Mouse (Mus musculus): ENCODE results near the gene Cyp4f18. TPM values are rescaled to one million over a fixed set of nuclear protein-coding genes. Genes with fewer than 3 reads are reported as not detected.
"Not testable (repeated sequence)": the region's sequence is repeated elsewhere in the genome, so short reads cannot be mapped to it uniquely, and the experiment has no call there.

Gene Cyp4f18
- total RNA-seq (2021) (10 to 100 TPM in 1 of 2 experiments, 1 to 10 TPM in 1; 8.1 to 15.7 TPM), polyA plus RNA-seq (2012; rRNA removed) (10.8 and 19.0 TPM in 2 replicates)
- long read RNA-seq, transcript Cyp4f18-201 (13 exons, 1,702 nt), result major isoform, 8 of 9 reads
- long read RNA-seq, partial matches to known transcripts, result 0 of 9 reads
- long read RNA-seq, other reads (novel, unspliced or antisense), result 1 of 9 reads

DNA sequence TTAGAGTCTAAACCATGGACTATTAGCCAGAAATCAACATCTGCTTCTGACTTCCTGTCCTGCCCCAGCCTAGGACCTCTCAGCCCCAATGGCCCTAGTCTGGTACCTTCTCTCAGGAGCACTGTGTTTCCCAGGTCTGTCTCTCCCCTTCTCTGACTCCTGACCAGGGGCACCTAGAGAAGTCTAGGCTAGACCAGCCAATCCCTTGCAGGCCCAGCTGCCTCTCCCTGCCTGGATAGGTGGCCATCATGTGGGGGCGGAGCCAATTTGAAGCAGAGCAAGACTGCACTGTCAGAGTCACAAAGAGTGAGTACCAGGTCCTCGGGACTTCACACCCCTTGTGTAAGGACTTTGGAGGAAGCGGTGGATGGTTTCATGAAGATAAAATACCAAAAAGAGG, at the start of gene Cyp4f18:
Cyp4f18 (minus strand) TSS at position 154 of the 400 bp plus-strand sequence.
- peak; percentile 31 for DNase-seq

DNA sequence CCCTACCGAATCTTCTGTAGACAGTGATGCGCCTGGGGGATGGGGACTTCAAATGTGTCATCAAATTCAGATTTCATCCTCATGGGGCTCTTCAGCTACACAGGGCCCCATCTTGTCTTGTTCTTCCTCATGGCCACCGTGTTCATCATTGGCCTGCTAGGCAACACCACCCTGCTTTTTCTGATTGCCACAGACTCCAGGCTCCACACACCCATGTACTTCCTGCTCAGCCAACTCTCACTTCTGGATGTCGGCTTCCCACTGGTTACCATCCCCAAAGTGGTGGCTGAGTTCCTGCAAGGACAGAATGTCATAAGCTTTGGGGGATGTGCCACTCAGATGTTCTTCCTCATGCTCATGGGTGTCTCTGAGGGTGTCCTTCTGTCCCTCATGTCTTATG, 48.2 kb upstream of the Cyp4f18 start:
- DNase-seq, result not testable (repeated sequence)

DNA sequence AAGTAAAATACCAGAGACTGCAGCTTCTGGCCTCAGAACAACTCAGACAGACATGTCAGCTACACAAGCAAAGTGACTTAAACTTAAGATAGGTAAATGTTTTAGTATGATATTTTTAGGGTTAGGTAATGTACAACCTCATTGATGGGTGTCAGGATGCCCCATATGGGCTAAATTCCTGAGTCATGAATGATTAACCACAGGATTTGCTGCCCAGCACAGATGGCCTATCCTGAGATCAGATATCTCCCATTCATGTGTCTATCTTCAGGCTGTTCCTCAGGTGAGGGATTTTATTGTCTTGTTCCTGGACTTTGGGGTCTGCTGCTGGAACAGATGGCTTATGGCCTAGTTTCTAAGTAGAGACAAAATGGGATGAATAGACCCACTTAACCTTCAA, 45.2 kb upstream of the Cyp4f18 start:
- not testable (repeated sequence) for DNase-seq

DNA sequence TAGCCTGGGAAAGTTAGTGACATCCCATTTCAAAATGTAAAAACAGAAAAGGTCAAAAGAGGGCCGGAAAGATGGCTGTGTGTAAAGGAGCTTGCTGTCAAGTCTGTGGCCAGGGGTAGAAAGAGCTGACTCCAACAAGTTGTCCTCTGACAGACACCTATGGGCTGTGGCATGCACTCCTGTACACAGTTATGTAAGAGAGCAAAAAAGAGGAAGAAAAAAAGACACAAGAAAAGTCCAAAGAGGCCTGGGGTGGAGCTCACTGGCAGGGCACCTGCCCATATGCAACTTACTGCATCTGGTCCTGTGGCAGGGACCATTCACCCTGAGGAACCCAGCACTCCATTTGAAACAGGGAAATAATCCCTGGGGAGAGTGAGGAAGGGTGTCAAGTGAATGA, 33.1 kb upstream of the Cyp4f18 start:
- DNase-seq, result no peak

DNA sequence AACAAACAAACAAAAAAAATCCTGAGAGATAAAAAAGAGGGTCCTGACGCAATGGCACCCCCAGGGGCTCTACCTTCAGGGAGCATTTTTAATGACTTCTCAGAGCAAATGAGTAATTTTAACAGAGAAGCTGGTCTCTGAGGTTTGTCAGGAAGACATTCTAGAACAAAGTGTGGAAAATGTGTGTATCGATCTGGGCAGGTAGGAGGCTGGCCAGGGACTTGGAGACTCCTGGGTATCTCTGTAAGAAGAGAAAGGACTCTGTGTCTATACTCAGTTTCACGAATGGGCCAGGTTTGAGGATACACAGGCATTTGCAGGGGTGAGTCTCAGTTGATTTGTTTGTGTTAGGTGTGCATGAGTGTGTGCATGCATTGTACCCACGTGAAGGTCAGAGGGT, 31.5 kb upstream of the Cyp4f18 start, which contains the start of gene Olfr372:
Olfr372 (plus strand) TSS at position 301 of the 400 bp plus-strand sequence.
- not testable (repeated sequence) for DNase-seq

DNA sequence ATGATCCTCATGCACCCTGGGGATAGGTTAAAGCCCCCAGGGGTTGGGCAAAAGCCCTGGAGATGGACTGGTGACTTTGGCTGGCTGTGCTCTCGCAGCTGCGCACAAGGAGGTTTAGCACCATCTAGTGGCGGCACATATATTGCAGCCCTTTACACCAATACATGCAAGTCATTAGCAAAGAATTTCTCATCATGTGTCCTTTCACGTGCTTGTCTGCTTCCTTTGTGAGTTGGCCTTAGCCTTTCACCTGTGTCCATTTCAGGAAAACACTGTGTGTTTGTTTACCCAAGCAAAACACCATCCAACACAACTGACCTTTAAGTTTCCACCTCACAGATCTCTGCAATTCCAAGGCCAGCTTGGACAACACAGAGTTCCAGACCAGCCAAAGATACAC, 23.5 kb upstream of the Cyp4f18 start:
- DNase-seq, result peak; percentile 65

DNA sequence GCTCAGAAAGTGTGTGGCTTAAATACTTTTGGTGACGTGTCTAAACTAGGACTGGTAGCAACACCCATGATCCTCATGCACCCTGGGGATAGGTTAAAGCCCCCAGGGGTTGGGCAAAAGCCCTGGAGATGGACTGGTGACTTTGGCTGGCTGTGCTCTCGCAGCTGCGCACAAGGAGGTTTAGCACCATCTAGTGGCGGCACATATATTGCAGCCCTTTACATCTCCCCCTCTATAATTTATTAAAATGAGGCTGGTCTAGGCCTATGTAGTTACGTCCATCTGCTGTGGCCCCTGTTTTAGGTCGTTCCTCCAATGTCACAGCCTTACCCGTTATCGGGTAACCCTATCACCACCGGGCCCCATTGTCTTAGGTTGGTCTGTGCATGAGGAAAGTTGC, 15.5 kb upstream of the Cyp4f18 start:
- peak; percentile 28 for DNase-seq

DNA sequence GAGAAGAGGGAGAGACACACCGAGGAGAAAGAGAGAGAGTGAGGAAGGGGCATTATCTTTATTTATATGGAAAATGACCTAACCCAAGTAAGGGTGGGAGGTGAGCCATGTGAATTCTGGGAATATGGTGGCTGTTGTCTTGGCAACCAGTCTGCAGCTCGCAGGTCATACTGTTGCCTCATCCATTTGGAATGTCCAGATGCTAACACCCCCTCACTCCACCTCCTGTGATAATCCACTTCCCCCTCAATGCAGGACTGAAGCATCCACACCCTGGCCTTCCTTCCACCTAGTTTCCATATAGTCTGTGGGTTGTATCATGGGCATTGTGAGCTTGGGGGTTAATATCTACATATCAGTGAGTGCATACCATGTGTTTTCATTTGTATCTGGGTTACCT, 10.4 kb upstream of the Cyp4f18 start:
- DNase-seq, result no peak

DNA sequence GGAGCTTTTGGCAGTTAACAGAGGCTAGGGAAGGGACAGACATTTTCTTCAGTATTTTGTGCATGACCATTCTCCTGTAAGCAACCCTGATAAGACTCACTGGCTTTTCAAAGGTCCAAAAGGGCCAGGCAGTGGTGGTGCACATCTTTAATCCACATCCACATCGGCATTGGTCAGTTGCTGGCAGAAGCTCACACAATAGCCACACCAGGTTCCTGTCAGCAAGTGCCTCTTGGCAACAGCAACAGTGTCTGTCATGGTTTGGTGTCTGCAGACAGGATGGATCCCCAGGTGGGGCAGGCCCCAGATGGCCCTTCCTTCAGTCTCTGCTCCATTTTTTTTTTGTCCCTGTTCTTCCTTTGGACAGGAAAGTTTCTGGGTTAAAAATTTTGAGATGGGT, 9.6 kb upstream of the Cyp4f18 start:
- DNase-seq, result not testable (repeated sequence)

DNA sequence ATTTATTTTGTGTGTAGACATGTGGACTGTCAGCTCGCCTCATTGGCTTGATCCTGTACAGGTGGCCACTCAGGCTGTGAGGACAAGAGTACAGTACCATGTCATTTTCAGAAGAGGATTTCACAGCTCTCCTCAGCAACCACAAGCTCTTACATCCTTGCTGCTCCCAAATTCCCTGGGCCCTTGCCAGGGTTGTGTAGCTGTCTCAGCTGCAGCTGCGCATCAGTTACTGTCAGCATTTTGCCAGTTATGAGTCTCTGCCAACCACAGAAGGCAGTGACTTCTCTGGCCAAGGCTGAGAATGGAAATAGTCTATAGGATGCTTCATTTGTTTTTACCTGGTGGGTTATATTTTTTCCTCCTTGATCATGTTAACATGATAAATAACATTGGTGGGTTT, 8.7 kb upstream of the Cyp4f18 start:
- DNase-seq, result peak; percentile 42

DNA sequence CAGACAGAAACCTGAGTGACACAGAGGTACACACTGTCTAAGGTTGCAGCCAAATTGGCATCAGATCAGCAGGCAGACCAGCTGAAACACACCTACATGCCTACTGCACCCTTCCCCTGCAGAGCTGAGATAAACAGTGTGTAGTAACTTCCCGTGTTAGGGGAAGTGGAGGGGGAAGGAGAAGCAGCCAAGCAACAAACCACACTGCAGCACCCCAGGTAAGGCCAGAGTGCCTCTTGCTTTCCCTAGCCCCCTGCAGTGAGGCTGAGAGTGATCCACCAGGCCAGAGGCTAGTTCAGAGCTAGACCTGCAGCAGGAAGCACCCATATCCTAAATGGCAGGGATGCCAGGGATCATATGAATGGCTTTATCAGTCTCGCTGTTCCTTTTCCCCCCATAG, 7.9 kb upstream of the Cyp4f18 start:
- not testable (repeated sequence) for DNase-seq

DNA sequence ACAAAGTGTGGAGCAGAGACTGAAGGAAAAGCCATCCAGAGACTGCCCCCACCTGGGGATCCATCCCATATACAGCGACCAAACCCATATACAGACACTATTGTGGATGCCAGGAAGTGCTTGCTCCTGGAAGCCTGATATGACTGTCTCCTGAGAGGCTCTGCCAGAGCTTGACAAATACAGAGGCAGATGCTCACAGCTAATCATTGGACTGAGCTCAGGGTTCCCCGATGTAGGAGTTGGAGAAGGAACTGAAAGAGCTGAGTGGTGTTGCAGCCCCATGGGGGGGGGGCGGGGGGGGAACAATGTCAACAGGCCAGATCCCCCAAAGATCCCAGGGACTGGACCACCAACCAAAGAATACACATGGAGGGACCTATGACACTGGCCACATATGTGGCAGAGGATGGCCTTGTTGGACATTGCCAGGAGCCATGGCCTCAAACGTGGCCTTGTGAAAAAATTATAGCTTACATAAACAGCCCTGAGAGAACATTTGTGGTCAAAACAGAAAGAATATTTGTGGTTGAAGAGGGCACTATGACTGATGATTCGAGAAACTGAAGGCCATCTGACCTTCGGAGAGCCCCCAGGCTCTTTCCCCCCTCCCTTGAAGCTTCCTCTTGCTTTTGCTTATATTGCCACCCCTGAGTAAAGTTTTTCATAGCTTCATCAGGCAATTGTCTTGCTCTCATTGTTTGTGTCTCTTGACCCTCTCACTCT, 4.2 kb upstream of the Cyp4f18 start:
- DNase-seq, result peak; percentile 64

DNA sequence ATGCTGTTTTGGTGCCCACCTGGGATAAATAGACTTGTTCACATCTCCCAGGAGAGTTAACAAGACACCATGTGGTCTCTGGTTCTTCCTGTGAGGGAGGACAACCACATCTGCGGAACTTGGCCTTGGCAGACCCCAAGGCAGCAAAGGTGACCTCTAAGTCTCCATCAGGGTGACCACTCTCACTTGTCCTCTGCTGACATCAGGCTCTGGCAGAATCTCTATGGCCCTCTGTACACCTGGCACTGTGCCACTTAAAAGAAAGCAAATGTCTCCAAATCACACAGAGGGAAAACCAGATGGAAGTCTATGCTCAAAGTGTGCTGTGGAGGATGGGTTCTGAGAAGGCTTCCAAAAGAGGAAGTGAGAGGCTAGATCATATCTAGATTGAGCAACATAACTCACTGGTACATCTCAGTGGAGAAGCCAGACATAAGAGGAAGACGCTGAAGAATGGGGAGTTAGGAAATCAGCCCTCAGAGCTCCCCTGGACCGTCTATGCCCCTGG, 1.2 kb downstream of the Cyp4f18 start:
- peak; percentile 34 for DNase-seq

DNA sequence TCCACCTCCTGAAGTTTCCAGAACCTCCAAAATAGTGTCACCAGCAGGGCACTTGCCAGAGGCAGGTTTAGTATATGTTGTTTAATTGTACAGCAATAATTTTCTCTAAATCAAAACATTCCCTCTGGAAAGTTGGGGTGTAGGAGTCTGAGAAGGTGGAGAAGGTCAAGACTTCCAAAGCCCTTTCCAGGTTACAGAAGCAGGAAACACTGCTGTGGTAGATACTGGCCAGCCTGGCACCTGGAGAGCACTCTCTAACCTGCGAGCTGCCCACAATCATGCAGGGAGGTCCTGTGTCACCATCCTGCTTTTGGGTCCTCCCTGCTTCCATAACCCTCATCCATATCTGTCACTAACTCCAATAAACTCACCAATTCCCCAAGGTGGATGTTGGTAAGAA, 2.7 kb downstream of the Cyp4f18 start:
- DNase-seq, result no peak

DNA sequence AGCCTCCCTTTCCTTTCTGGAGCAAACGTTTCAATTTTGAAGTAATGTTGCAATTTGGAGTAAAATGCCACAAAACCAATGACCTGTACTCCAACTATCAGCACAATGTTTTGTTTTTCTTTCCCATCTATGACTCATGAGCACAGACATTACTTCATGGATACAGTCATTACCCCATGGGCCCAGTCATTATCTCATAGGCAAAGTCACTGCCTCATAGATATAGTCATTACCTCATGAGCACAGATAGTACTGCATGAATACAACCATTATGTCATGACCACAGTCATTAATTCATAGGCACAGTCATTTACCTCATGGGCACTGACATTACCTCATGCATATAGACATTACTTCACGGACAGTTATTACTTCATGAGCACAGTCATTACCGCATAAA, 3.5 kb downstream of the Cyp4f18 start:
- DNase-seq, result no peak

DNA sequence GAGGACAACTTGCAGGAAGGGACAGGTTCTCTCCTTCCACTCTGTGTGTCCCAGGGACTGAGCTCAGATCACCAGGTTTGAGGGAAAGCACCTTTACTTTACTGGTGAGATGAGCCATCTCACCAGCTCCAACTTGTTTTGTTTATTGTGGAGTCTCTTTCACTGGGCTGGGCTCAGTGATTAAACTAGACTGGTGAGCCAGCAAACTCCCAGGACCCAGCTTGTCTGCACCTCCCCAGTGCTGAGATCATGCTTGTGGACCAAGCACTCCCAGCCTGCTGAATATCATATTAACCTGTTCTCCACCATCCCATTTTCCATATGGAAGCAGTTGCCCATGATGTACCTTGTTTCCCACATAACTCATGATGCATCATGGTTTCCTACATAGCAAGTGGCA, 6.5 kb downstream of the Cyp4f18 start:
- no peak for DNase-seq

DNA sequence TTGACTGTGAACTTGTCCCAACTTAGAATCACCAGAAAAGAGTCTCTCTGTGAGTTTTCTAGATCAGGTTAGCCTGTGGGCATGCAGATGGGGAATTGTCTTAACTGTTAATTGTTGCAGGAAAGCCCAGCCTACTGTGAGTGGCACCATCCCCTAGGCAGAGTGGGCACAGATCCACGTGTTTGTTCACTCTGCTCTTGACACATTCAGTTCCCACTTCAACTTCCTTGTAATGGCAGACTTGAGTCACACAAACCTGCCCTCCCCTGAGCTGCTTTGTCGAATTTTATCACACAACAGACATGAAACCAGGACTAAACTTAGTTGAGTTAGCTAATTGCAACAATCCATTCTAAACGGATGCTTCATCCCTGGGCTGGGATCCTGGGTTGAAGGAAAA, 9.2 kb downstream of the Cyp4f18 start:
- DNase-seq, result no peak

DNA sequence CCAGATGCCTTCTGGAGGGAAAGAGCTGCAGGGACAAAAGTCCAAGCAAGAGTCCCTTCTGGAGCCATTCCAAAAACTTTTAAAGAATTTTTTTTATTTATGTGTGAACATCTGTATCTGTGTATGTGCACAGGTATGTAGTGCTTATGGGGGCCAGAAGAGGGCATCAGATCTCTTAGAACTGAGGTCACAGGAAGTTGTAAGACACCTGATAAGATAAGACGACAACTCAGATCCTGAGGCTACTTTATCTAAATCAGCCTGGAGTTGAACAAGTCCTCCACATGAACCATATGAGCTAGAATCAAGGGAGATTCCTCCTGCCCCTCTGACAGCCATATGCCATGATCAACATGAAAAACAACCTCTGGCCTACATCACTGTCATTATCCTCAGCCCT, 10.0 kb downstream of the Cyp4f18 start:
- DNase-seq, result no peak

DNA sequence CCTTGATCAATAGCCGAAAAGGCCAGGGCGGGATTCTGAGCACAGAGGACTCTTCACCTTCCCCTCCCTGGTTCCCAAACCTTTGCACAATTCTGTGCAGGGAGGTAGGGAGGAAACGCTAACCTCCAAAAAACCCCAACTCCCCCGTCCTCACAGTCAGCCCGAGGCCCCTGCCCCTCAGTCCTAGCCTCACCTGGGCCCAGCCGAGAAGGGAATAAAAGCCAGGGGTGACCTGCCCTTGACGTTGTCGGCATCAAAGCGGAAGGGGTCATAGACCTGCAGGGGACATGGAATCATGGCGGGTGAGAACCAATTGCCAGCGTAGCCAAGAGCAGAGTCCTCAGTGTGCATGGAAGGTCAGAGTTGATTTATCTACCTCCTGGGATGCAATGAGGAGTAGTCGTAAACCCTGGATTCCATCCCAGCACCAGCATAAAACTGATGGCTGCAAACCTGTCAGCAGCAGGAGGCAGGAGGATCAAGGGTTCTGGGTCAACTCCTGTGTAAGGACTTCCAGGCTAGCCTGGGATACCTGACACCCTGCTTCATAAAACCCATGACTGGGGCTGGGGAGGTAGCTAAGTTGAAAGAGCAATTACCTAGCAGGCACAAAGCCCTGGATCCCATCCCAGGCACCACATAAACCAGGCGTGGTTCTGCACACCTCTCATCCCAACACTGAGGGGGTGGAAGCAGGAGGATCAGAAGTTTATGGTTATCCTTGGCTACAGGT, 20.4 kb downstream of the Cyp4f18 start:
- DNase-seq, result no peak

DNA sequence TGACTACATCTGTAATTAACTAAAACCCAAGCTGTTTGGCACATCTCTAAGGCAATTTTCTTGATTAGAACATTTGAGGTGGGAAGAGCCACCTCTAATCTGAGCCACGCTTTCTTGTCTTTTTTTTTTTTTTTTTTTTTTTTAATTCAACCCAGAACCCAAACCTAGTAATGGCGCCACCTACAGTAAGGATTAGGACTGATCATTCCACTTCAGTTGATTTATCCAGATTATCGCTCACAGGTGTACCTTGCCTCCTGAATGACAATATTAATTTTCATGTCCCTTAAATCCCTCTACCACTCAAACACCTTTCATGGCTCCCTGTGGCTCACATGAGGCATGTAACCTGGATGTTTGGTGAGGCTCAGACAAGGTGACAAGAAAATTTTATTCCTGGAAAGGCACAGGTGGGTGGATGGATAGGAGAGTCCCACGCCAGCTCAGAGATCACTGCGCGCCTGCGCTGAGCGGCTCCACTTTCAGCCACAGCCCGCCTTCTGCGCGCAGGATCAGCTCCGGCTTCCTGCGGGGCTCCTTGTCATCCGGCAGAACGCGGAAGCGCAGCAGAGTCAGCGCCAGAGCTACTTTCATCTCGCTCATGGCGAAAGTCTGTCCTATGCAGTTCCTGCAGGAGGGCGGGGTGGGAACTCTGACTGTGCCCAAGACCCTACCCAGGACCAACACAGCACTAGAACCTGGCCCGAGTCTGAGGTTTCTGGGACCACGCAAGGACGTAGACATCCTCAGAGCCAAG, 21.1 kb downstream of the Cyp4f18 start:
- DNase-seq, result peak; percentile 71

DNA sequence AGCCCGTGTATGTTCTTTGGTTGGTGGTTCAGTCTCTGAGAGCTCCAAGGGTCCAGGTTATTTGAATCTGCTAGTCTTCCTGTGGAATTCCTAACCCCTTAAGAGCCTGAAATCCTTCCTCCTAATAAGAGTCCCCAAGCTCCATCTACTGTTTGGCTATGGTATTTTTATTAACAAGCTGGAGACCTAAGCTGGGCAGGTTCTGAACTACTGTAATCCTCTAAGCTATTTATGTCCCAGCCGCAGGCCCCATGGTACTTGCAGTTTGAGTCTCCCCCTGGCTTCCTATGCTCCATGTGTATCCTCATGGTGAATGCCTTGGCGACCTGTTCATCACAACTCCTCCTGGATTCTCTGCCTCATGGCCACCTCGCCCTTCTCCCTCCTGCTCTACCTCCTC, 24.8 kb downstream of the Cyp4f18 start:
- no peak for DNase-seq

DNA sequence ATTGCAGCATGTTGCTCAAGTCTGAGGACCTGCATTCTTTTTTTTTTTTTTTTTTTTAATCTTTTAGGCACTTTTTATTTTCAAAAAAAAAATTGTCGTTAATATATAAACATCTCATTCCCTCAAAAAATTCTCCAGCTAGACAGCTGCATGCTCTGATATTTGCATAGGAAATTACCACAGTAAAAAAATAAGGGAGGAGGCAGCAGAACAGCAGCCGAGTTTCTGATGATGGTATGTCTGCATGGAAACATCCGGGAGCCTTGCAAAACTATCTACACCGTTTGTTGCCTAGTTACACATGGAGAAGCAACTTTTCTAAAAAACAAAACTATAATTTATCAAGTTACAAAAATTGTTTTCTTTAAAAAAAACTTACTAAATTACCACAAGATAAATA, 28.0 kb downstream of the Cyp4f18 start:
- no peak for DNase-seq

All from adrenal gland, adult 2 months (tissue).